Mouse (Mus musculus): Measurements from ENCODE around the gene Rap1gap2.

- TF ChIP-seq CTCF (IDR thresholded peaks at IDR 0.05; ENCODE audit: extremely low read depth, insufficient read depth, low read length), result no peak
- no peak for TF ChIP-seq POLR2A (IDR thresholded peaks at IDR 0.05; ENCODE audit: extremely low read depth, insufficient read depth, low read length)
These were observed 76.3 kb downstream of the Rap1gap2 start for GRCm38 (mm10) chr11:74534380-74534779.

Data from cortical plate, adult 2 months (tissue).